Mouse (Mus musculus): ENCODE measurements around the gene Wfdc6a.

Gene Wfdc6a

DNA sequence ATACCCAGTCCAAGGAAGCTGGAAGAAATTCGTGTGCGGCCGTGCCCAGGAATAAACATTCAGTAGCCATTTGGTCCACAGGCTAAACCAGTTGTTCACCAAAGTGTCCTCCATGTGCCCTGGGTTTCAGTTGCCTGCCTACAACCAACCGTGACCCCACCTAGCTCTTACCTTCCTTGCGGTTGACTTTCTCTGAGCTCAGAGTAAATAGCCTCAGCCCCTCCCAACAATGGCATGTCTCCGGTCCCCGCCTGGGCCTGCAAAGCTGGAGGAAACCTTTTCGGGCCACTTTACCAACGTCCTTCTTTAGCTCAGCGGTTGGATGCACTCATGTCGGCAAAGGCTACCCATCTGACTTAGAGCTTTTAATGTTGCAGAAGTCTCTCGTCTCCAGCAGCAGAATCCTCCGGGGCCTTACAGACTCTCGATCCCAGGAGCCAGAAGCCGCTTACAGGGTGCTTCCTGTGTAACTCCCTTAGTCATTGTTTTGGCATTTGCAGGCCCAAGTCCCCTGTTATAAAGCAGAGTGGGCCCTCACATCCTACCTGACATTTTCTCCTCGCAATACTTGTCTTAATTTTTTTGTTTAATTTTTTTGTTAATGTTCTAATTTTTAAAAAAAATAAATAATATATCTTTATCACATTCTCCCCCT, 26.1 kb downstream of the Wfdc6a start:
- in situ Hi-C loops (cut with MboI; ENCODE audit: low pct_unique_long_range_greater_than_20kb in 1 of 2, low sequenced_read_pairs in 2 of 2, unreplicated experiment in 1 of 2): no loop called here

DNA sequence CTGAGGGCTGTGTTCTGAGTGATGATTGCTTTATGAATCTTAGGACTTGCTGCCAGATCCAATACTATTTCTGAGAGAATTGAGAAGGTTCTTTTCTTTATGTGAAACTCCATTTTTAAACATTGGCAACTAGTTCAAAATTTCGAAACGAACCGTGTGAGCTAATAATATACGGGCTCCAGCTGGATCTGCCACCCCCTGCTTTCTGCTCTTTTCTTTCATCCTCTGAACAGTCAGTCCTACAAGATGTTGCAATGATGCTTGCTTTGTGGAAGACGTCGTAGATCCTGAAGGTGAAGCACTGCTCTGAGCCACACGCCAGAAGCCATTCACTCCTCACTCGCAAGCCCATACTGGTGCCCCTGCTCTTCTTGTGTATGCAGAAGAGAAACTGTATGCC, 26.8 kb downstream of the Wfdc6a start:
- in situ Hi-C loops (cut with MboI; ENCODE audit: low pct_unique_long_range_greater_than_20kb in 1 of 2, low sequenced_read_pairs in 2 of 2, unreplicated experiment in 1 of 2): no loop called here

DNA sequence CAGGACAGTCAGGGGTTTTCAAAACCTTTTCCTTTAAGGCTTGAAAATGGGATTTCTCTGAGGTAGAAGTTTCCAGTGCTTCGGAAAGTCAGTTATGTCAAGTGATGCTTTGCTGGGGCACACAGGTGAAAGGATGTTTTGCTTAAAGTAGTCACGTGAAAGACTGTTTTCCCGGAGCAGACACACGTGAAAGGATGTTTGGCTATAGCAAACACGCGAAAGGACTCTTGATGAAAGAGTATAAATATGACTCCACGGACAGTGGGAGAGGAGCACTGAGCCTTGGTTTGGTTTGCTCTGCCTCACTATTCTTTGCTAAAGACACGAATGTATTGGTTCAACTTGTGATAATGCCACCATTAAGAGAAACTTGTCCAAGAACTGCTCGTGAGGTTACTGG, 33.7 kb downstream of the Wfdc6a start:
- in situ Hi-C loops (cut with MboI; ENCODE audit: low pct_unique_long_range_greater_than_20kb in 1 of 2, low sequenced_read_pairs in 2 of 2, unreplicated experiment in 1 of 2): no loop called here

DNA sequence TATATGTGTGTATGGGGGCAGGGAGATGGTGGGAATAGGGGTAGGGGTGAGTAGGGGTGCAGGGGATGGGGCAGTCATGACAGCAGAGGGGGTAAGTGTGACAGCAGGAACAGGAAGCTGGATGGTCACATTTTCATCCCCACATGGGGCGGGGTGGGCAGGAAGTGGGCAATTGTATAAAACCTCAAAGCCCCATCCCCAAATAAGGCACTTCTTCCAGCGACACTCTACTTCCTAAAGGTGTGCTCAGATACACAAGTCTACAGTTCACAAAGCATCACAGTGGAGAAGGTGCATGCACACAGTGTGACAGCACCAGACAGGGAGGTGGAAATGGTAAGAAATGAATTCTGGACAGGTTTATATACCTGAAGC, 34.4 kb downstream of the Wfdc6a start:
- in situ Hi-C loops (cut with MboI; ENCODE audit: low pct_unique_long_range_greater_than_20kb in 1 of 2, low sequenced_read_pairs in 2 of 2, unreplicated experiment in 1 of 2): no loop called here

DNA sequence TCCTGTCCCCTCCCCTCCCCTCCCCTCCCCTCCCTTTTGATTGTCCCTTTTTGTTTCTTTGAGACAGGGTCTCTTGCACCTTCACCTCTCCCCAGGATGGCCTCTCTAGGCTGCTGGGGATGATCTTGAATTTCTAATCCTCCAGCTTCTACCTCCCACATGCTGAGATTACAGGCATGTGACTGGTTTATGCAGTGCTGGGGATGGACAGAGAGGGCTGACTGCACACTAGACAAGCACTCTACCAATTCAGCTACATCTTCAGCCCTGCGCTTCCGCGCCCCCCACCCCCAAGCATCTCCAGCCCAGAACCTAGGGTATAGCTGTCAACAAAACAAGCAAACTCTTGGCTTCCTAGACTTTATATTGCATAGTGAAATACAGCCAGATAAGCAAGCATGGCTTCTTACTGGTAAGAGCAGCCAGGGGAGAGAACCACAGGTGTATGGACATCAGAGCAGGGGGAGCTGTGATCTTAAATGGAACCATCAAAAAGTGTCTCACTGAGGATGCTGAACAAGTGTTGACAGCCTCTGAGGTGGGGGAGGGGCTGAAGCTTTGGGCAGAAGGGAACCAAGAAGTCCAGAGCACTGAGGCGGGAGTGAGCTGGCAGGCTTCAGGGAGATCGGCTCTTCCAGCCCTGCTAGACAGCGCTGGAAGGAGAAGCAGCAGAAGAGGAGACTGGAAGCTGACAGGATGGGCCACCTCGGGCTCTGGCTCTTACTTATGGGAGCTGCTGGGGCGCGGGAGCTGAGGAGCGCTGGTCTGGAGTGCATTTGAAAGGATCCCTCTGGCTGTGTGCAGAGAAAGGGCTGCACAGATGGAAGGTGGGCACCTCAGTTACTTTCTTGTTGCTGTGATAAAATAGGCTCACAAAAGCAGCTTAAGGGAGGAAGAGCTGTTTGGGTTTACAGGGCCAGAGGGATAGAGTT, 35.0 kb downstream of the Wfdc6a start:
- in situ Hi-C loops (cut with MboI; ENCODE audit: low pct_unique_long_range_greater_than_20kb in 1 of 2, low sequenced_read_pairs in 2 of 2, unreplicated experiment in 1 of 2): no loop called here

DNA sequence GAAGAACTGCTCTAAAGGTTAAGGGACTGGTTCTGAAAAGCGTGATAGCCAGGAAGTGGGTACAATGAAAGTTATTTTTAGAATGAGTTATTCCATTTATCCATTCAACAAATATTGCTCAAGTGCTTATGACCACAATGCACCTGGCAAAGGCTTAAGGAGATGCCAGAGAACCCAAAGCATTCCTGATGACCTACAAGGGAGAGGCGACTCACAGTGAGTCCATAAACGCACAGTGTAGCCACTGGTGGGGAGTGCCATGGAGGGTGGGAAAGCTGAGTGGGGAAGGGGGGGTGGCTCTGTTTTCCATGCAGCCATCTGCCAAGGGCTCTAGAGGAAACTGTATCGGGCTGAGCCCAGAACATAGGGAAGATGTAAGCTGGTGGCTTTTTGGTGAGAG, 35.9 kb downstream of the Wfdc6a start:
- in situ Hi-C loops (cut with MboI; ENCODE audit: low pct_unique_long_range_greater_than_20kb in 1 of 2, low sequenced_read_pairs in 2 of 2, unreplicated experiment in 1 of 2): no loop called here

DNA sequence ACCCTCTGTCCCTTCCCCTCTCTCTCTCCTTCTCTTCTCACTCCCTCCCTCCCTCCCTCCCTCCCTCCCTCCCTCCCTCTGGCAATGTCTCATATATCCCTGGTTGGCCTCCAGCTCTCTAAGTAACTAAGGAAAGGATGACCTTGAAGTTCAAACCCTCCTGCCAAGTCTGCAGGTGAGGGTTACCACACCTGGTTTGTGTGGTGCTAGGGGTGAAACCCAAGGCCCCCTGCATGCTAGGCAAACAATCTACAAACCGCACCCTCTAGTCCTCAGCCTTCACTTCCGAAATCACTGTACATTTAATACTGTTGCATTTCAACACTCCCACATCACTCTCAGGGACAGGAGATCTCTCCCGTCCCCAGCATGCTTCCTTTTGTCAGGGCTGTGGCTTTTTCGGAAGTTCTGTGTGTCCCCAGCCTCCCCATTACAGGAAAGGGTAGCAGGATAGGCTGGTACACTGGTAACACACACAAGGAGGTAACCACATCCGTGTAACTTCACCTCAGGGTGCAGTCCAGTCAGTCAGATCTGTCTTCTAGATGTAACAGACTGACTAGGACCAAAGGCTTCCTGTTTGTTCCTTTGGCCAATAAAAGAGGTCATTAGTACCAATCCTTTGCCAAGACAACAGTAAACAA, 40.7 kb downstream of the Wfdc6a start:
- in situ Hi-C loops (cut with MboI; ENCODE audit: low pct_unique_long_range_greater_than_20kb in 1 of 2, low sequenced_read_pairs in 2 of 2, unreplicated experiment in 1 of 2): no loop called here

DNA sequence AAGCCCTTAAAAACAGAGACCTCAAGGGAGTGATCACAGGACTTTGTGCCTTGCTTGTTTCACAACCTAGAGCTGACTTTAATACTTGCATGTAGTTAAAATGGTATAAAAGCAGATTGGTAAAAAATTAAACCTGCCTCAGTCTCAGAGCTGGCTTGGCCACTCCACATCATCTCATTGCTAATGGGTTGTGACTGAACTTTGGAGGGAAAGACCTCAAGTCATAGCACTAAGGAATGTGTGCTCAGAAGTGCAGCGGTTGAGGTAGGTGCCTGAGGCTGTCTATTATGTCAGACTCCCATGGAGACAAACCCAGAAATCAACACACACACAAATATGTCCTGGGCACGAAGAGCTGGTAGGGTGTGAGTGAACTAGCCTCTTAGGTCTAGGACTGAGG, 41.5 kb downstream of the Wfdc6a start:
- in situ Hi-C loops (cut with MboI; ENCODE audit: low pct_unique_long_range_greater_than_20kb in 1 of 2, low sequenced_read_pairs in 2 of 2, unreplicated experiment in 1 of 2): no loop called here

DNA sequence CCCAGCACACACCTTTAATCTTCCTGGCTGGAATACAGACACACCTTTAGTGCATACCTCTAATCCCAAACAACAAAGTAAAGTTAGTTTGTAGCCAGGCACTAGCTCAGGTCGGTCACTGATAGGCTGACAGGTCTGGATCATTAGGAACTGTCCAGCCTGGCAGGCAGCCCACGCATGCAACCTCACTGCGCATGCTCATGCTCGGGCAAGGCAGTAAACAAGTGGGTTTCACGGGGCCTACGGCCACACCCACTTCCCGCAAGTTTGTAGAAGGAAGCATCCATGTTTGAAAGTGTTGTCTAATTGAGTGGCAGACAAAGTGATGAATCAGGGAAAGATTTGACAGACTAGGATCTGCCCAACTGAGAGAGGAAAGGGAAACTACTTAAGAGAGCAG, 42.6 kb downstream of the Wfdc6a start:
- in situ Hi-C loops (cut with MboI; ENCODE audit: low pct_unique_long_range_greater_than_20kb in 1 of 2, low sequenced_read_pairs in 2 of 2, unreplicated experiment in 1 of 2): no loop called here

DNA sequence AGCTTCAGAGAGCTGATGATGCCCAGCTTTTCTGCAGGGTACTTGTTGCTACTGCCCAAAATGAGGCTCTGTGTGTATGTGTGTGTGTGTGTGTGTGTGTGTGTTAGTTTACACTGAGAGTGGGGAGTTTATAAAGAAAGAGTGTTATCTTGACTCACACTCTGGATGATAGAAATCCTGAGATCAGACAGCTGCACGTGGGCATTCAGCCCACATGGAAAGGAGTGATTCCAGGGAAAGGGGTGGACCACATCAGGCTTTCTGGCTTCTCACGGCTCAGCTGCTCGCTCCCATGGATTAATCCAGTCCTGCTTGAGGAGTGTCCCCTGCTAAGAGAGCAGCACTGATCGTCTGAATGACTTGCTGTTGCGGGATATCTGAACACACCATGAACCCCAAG, 43.1 kb downstream of the Wfdc6a start:
- in situ Hi-C loops (cut with MboI; ENCODE audit: low pct_unique_long_range_greater_than_20kb in 1 of 2, low sequenced_read_pairs in 2 of 2, unreplicated experiment in 1 of 2): no loop called here

DNA sequence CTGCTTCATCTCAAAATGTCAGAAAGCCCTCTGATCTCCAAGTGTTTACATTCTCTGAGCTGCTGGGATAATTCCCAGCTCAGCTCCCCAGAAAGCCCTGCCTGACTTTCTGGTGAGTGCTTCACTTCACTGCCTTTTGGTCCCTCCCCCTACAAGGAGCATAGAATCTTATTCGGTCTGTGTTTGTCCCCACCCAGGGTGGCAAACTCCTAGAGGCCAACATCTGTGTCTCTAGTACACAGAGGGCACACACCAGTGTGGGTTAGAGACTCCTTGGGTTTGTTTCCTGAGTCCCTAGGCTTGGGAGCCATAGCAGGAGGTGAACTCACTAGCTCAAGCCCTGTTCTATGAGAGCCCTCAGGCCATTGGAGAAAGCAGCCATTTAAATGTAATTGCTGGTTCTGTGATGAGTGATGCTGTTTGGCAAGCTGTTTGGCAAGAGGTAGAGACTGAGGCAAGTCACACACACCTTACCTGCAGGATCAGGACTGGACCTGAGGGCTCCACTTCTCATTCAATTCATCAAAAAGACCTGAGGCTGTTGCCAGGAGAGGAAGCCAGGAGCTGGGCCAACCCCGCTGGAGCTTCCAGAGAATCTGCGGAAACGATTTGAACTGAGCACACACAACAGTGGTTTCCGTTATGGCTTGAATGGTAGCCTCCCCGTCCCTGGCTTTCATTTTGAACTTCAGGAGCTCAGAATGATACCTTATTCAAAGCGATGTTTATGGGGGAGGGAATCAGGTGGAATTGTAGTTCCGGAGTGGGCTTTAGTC, 44.4 kb downstream of the Wfdc6a start:
- in situ Hi-C loops (cut with MboI; ENCODE audit: low pct_unique_long_range_greater_than_20kb in 1 of 2, low sequenced_read_pairs in 2 of 2, unreplicated experiment in 1 of 2): no loop called here

DNA sequence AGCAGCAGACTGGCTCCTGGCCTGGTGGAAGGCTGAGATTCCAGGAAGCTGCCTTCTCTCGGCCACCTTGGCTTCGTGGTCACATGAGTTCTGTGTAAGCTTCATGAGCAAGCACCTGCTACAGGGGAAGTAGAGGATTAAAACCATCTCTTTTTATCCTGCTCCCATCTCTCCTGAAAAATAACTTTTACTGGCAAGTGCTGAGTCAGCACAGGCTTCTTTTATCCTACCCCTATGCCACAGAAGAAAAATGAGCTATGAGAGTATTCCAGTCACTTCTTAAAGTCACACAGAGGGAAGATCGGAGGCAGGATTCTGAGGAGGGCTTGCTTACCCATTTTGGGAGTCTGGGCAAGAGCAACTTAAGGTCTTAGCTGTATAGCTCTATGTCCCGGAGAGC, 48.2 kb downstream of the Wfdc6a start:
- in situ Hi-C loops (cut with MboI; ENCODE audit: low pct_unique_long_range_greater_than_20kb in 1 of 2, low sequenced_read_pairs in 2 of 2, unreplicated experiment in 1 of 2): no loop called here

DNA sequence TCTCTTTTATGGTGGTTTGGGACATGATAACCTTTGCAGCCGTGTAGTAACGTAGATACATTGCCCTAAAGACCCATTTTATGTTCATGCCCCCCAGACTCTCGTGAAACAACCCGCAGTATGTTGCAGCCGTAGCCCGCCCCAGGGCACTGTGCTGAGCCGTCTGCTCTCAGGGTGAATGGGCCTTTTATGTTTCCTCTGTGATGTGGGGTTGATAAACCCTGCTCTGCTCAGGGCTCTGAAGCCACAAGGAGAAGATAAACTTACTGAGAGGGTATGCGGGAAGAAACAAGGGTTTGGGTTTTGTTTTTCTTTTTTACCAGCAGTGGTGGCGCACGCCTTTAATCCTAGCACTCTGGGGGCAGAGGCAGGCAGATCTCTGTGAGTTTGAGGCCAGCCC, 50.9 kb downstream of the Wfdc6a start:
- in situ Hi-C loops (cut with MboI; ENCODE audit: low pct_unique_long_range_greater_than_20kb in 1 of 2, low sequenced_read_pairs in 2 of 2, unreplicated experiment in 1 of 2): loop anchor here in 1 of 2 experiments (5.0 kb wide), 1 partner anchor 33 kb away; no protein-coding TSS in a partner anchor

DNA sequence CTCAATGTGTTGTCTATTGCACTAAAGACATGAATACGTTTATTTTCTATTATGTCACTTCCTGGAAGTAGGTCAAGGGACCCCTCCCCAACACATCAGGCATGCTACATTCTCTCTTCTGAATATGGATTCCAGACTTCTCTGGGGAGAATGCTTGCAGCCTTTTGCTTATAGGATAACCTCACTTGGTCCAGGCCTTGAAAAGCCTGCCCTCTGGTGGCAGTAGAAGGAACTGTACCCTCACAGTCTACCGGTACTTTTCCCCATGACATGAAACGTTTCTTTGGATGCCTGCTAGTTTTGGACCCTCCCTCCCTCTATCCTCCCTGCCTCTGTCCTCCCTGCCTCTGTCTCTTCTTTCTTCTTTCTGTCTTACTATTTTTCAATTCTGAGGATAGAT, 54.1 kb downstream of the Wfdc6a start:
- in situ Hi-C loops (cut with MboI; ENCODE audit: low pct_unique_long_range_greater_than_20kb in 1 of 2, low sequenced_read_pairs in 2 of 2, unreplicated experiment in 1 of 2): loop anchor here in 1 of 2 experiments (5.0 kb wide), 1 partner anchor 36 kb away; no protein-coding TSS in a partner anchor
